Mouse (Mus musculus) stomach, embryonic 16.5 days (tissue): ENCODE results near the gene Ltbp3. TPM values are rescaled to one million over a fixed set of nuclear protein-coding genes. Genes with fewer than 3 reads are reported as not detected.
A peak's percentile ranks its signal among the peaks of the same experiment; 100 is the strongest.

ENCODE experiments used
- ATAC-seq: fragments of 200-750 bp; cut with Nextera tagmentation; 2 replicates; pipeline ENCODE4 v1.8.0; 2017; ENCODE audit warnings: moderate number of reproducible peaks, moderate TSS enrichment; ENCODE audit not compliant: insufficient read depth, low FRiP score
- H3K27ac ChIP-seq: fragments of 300-500 bp; sonication (generic); 2 replicates; pipeline ENCODE4 v1.5.1; 2014; ENCODE audit warnings: low read length
- H3K27me3 ChIP-seq: fragments of 300-500 bp; sonication (generic); 2 replicates; pipeline ENCODE4 v1.6.1; 2014; ENCODE audit warnings: low read length, control low read depth, mixed read lengths; ENCODE audit not compliant: control insufficient read depth, insufficient read depth
- H3K36me3 ChIP-seq: fragments of 300-500 bp; sonication (generic); 2 replicates; pipeline ENCODE4 v1.6.1; 2014; ENCODE audit warnings: low read length; ENCODE audit not compliant: control insufficient read depth, insufficient read depth
- H3K4me1 ChIP-seq: fragments of 300-500 bp; sonication (generic); 2 replicates; pipeline ENCODE4 v1.6.1; 2014; ENCODE audit warnings: low read length, control low read depth, mixed read lengths; ENCODE audit not compliant: control insufficient read depth, insufficient read depth
- H3K4me2 ChIP-seq: fragments of 300-500 bp; sonication (generic); 2 replicates; pipeline ENCODE4 v1.6.1; 2014; ENCODE audit warnings: low read depth, low read length, mixed read lengths
- H3K4me3 ChIP-seq: fragments of 300-500 bp; sonication (generic); replicated peaks from 2 replicates; pipeline ENCODE4 v1.5.1; 2014; ENCODE audit warnings: mild to moderate bottlenecking, low read length
- H3K9ac ChIP-seq: fragments of 300-500 bp; sonication (generic); 2 replicates; pipeline ENCODE4 v1.6.1; 2014; ENCODE audit warnings: low read length
- H3K9me3 ChIP-seq: fragments of 300-500 bp; sonication (generic); replicated peaks from 2 replicates; pipeline ENCODE4 v1.6.1; 2016; ENCODE audit warnings: low read length, control low read depth; ENCODE audit not compliant: control insufficient read depth
- WGBS: fragments of 180-500 bp; shearing (Covaris S2); extraction: QIAGEN DNeasy Blood & Tissue Kit; methylation state at CpG from one replicate; pipeline ENCODE4 v1.1.7; 2014; 5-methylcytosine and 5-hydroxymethylcytosine counted together
- polyA plus RNA-seq: library from polyadenylated mRNA; unstranded; fragments of >200 nt; fragmentation: Nextera tagmentation; extraction: Ambion mirVana; gene quantifications from 2 replicates; pipeline ENCODE4 v1.2.1, GENCODE M21; 2015

Gene Ltbp3
- polyA plus RNA-seq, 1 experiment from 2014 or later, result 24.6 TPM

DNA sequence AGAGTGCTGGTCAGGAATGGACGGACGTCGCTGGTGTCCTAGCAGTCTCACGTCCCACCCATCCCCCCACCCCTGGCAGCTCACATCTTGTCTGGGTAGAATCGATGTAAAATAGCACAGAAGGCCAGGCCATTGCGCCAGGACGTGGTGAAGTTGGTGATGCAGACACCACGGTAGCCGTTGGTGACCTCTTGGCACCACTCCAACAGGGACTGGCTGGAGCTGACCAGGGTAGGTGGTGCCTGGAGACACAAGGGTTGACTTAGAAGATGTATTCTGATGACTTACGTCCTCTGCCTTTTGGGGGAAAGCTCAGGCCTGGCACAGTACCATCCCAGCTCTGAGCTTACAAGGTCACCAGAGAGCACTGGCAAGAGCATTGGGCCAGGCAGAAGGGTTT is 23.7 kb upstream of the Ltbp3 start:
- Histone ChIP-seq H3K4me3 (no peak overlapping the region), H3K9me3 (no peaks in the 10 kb centered on the region), H3K4me1 (peaks cover 23% of the 10 kb centered on the region), H3K27me3 (no peaks in the 10 kb centered on the region), H3K9ac (no peak overlapping the region), H3K4me2 (no peak overlapping the region), H3K27ac (no peak overlapping the region), H3K36me3 (peaks cover 17% of the 10 kb centered on the region)
- 49% methylated on average over 10 of the region's 10 CpGs for WGBS
- ATAC-seq, result no peak

DNA sequence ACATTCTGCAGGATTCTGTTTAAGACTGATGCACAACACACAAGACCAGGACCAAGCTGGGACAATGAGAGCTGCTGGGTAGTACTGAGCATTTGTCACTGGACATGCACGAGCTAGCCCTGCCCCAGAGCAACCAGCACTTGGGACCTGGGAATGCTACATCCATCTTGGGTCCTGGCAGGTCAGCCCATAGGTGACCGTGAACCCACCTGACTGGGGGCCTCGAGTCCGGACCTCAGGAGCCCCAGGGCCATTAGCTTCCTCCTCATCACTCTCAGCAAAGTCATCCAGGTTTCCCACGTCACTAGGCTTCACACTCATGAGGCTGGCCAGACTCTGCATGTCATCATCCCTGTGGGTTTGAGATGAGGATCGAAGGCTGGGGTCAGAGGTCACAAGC is 19.5 kb upstream of the Ltbp3 start:
- no peak overlapping the region for H3K4me2 ChIP-seq
- no peak overlapping the region for H3K4me3 ChIP-seq
- H3K27me3 ChIP-seq, result no peaks in the 10 kb centered on the region
- ATAC-seq, result no peak
- peaks cover 17% of the 10 kb centered on the region for H3K36me3 ChIP-seq
- H3K27ac ChIP-seq, result no peak overlapping the region
- H3K4me1 ChIP-seq, result peaks cover 27% of the 10 kb centered on the region
- no peak overlapping the region for H3K9ac ChIP-seq
- H3K9me3 ChIP-seq, result no peaks in the 10 kb centered on the region
- WGBS, result 85% methylated on average over 6 of the region's 6 CpGs

DNA sequence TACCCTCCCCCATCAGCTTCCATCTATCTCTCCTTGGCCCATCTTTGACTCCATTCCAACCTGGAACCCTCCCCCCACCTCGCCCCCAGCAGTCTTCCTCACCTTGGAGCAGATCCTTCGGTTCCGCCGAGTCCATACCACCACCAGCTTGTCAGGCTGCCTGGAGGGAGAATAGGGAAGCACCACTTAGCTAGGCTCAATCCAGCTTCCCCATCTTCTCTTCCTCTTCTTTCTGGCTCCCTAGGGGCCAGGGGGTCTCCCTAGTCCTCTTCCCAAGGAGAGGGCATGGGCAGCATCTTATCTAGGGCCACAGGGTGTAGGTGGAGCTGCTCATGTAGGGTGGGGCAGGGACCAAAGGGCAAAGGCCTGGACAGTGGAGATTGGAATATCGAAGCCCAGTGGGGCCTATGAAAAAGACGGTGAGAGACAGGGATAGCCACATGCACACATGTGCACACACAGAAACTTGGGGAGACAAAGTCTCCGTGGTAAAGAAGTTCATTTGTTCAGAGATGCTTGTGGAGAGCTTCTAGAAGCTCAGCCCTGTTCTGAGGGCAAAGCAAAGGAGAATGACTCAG is 17.8 kb upstream of the Ltbp3 start:
- ATAC-seq, result no peak
- Histone ChIP-seq H3K27me3 (no peaks in the 10 kb centered on the region), H3K9me3 (no peaks in the 10 kb centered on the region), H3K9ac (no peak overlapping the region), H3K27ac (no peak overlapping the region), H3K4me1 (peaks cover 41% of the 10 kb centered on the region), H3K4me3 (no peak overlapping the region), H3K36me3 (peaks cover 17% of the 10 kb centered on the region), H3K4me2 (no peak overlapping the region)
- 85% methylated on average over 7 of the region's 7 CpGs for WGBS

DNA sequence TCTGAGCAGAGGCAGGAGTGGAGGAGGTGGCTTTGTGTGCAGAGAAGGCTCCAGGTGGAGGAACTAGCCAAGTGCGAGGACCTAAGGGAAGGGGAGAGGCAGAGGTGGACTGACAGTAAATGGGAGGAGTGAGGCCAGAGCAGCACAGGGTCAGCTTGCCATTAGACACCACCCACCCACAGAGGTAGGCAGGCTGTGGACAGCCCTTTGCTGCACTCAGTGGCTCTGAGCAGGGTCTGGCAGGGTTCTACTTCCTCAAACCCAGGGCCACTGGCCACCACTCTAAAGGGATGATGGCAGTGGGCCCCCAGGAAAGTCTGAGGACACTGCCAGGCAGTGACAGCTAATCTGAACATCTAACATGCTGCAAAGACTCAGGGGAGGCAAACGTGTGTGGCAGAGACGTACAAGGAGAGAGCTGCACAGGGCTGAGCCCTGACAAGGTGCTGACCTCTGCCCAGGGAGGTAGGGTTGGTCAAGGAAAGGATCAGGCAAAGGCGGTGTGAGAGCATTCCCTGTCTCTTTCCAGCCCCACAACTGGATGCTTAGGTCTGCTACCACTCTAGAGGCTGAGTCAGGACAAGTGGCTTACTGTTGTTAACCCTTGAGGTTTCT is 16.7 kb upstream of the Ltbp3 start:
- 60% methylated on average over 4 of the region's 4 CpGs for WGBS
- Histone ChIP-seq H3K27ac (peak overlapping the region; percentile 92), H3K4me1 (peaks cover 50% of the 10 kb centered on the region), H3K27me3 (no peaks in the 10 kb centered on the region), H3K9me3 (no peaks in the 10 kb centered on the region), H3K9ac (peak overlapping the region; percentile 84), H3K36me3 (peaks cover 17% of the 10 kb centered on the region), H3K4me2 (peak overlapping the region; percentile 89), H3K4me3 (peak overlapping the region; percentile 57)
- ATAC-seq, result no peak

DNA sequence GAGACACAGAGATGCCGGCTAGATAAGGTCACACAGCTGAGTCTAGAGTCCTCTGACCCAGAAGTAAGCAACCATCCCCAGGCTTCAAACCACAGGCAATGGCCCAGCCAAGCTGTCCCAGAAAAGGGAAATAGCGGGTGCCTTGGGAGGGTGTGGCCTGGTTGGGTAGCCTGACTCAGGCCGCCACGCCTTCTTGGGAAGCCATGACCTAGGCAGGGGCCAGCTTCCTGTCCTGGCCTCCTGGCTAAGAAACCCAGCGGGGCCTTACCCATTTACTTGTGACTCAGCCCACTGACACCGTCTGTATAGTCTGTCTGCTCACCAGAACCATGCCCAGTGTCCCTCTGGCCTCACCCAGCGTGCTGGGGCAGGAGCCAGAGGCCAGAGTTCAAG is 16.2 kb upstream of the Ltbp3 start:
- H3K9me3 ChIP-seq, result no peaks in the 10 kb centered on the region
- WGBS, result 36% methylated on average over 7 of the region's 7 CpGs
- no peaks in the 10 kb centered on the region for H3K27me3 ChIP-seq
- peak overlapping the region; percentile 92 for H3K27ac ChIP-seq
- H3K4me3 ChIP-seq, result peak overlapping the region; percentile 57
- H3K9ac ChIP-seq, result peak overlapping the region; percentile 84
- peaks cover 50% of the 10 kb centered on the region for H3K4me1 ChIP-seq
- H3K36me3 ChIP-seq, result peaks cover 13% of the 10 kb centered on the region
- peak overlapping the region; percentile 89 for H3K4me2 ChIP-seq
- ATAC-seq, result peak; percentile 17; the same call in 1 of the 2 replicates

DNA sequence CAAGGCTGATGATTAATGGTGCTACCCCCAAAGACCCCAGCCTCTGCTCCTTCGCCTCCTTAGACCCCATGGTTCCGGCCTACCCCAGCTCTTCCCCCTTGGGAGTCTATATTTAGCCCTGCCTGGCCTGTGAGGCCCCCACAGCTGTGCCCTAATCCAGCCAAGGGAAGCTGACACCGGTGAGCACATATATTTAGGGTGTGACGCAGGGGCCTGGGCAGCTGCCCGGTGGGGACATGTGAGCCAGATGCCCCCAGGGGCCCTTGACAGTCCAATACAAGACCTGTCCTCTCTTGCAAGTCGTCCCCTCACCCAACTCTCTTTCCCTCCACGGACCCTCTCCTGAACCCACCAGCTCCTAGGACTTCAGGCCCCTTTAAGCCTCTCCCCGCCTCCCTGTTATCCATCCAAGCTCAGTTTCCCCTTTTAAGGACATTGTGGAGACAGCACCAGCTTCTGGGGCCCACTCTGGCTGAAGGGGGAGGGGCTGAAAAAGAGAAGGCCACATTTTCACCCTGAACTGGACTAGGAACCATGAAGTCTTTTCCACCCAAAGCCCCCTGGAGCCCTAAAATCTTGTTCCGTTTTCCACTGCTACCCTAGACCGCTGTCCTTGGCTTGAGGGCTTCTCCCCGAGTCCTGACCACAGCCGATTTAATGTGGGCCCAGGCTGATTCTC is 15.5 kb upstream of the Ltbp3 start:
- H3K9ac ChIP-seq, result peak overlapping the region; percentile 84
- H3K36me3 ChIP-seq, result peaks cover 8% of the 10 kb centered on the region; the same call in 1 of the 2 replicates
- 51% methylated on average over 12 of the region's 12 CpGs for WGBS
- peak overlapping the region; percentile 92 for H3K27ac ChIP-seq
- no peaks in the 10 kb centered on the region for H3K9me3 ChIP-seq
- H3K27me3 ChIP-seq, result no peaks in the 10 kb centered on the region
- peak; percentile 19; the same call in 1 of the 2 replicates for ATAC-seq
- peaks cover 53% of the 10 kb centered on the region for H3K4me1 ChIP-seq
- peak overlapping the region; percentile 57 for H3K4me3 ChIP-seq
- peak overlapping the region; percentile 89 for H3K4me2 ChIP-seq

DNA sequence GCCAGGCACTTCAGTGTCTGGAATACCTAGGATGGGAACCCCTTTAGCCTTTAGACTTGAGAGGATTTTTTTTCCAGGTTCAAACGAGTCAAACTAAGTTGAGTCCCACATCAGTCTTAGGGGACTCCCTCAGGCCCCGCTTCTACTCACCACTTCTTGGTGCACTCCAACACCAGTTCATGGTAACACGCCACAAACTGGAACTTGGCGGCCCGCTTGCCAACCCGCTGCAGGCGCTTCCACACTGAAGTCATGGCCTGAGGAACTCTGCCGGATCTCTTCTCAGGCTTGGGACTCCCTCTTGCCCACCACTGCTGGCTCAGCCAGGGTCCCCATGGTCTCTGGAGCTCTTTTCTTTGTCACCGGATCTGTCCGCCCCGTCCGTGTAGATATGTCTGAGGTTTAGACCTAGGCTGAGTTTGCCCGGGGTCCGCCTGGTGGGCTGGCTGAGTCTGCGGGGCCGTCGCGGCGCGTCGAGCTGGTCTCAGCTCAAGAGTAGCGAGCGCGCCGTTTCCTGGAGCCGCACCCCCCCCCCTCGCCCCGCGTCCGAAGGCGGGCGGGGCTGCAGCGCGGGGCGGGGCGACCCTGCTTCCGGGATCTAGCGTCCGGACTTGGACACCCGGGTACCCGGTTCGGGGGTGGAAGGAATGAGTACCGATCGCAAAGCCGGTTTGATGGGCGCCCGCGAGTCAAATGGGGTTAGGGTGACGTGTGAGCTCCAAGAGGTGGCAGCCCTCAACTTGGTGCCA is 14.8 kb upstream of the Ltbp3 start, which contains the start of gene Ehbp1l1:
Gene Ehbp1l1 (minus strand): TSS at position 551 of the 749 bp plus-strand sequence.
- peak within 1 kb of the TSS; percentile 84 for H3K9ac ChIP-seq
- H3K4me3 ChIP-seq, result peak within 1 kb of the TSS; percentile 93
- peak; percentile 56; the same call in 1 of the 2 replicates for ATAC-seq
- peaks cover 61% of the 10 kb centered on the region for H3K4me1 ChIP-seq
- no peaks in the 10 kb centered on the region for H3K9me3 ChIP-seq
- peaks cover under 1% of the 10 kb centered on the region; the same call in 1 of the 2 replicates for H3K36me3 ChIP-seq
- H3K27me3 ChIP-seq, result no peaks in the 10 kb centered on the region
- peak within 1 kb of the TSS; percentile 89 for H3K4me2 ChIP-seq
- 7% methylated on average over 45 of the region's 49 CpGs for whole genome bisulfite sequencing
- peak within 1 kb of the TSS; percentile 92 for H3K27ac ChIP-seq

DNA sequence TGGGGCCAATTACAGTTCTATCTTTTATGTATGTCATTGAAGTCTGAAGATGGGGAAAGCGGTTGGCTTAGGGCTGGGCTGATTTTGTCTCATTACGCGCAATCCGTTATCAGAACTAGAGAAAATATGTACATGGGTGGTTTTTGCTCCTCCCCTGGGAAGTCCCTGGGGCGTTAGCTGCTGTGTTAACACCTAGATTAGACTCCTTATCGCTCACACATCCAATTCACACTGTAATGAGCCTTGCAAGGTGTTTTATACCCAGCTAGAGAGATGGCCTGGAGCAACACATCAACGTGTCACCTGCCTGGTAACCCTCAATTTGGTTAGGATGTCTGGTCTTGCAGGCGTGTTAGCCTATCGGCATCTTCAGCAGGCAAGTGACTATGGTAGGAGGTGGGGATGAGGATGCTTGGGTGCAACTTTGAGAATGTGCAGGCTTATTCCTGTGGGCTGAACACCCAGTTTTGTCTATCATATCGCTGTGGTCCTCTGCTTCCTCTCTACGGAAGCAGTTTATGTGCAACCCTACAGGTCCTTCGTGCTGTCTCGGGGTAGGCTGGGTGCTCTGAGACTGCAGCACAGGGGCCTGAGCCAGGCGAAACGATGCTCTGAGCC is 13.6 kb upstream of the Ltbp3 start:
- Histone ChIP-seq H3K9ac (peak overlapping the region; percentile 67), H3K27ac (peak overlapping the region; percentile 92), H3K4me1 (peaks cover 66% of the 10 kb centered on the region), H3K4me2 (peak overlapping the region; percentile 89), H3K36me3 (no peaks in the 10 kb centered on the region; the same call in 1 of the 2 replicates), H3K4me3 (peak overlapping the region; percentile 93), H3K27me3 (no peaks in the 10 kb centered on the region), H3K9me3 (no peaks in the 10 kb centered on the region)
- no peak for ATAC-seq
- 60% methylated on average over 15 of the region's 15 CpGs for WGBS
